Mouse (Mus musculus) kidney, embryonic 15.5 days (tissue): ENCODE results near the gene Vezt. TPM values are rescaled to one million over a fixed set of nuclear protein-coding genes. Genes with fewer than 3 reads are reported as not detected.

ENCODE experiments used
- ATAC-seq: fragments of 200-750 bp; cut with Nextera tagmentation; replicated peaks from 2 replicates; pipeline ENCODE4 v1.8.0; 2017; ENCODE audit warnings: moderate TSS enrichment; ENCODE audit not compliant: low FRiP score
- H3K27ac ChIP-seq: fragments of 300-500 bp; sonication (generic); 2 replicates; pipeline ENCODE4 v1.5.1; 2015; ENCODE audit warnings: mild to moderate bottlenecking, inconsistent platforms
- H3K27me3 ChIP-seq: fragments of 300-500 bp; sonication (generic); 2 replicates; pipeline ENCODE4 v1.6.1; 2015; ENCODE audit warnings: inconsistent platforms
- H3K36me3 ChIP-seq: fragments of 300-500 bp; sonication (generic); 2 replicates; pipeline ENCODE4 v1.6.1; 2015; ENCODE audit warnings: inconsistent platforms
- H3K4me1 ChIP-seq: fragments of 300-500 bp; sonication (generic); 2 replicates; pipeline ENCODE4 v1.6.1; 2015; ENCODE audit warnings: inconsistent platforms
- H3K4me2 ChIP-seq: fragments of 300-500 bp; sonication (generic); 2 replicates; pipeline ENCODE4 v1.6.1; 2015; ENCODE audit warnings: moderate library complexity, mild to moderate bottlenecking, inconsistent platforms
- H3K4me3 ChIP-seq: fragments of 300-500 bp; sonication (generic); replicated peaks from 2 replicates; pipeline ENCODE4 v1.5.1; 2015; ENCODE audit warnings: mild to moderate bottlenecking, inconsistent platforms
- H3K9ac ChIP-seq: fragments of 300-500 bp; sonication (generic); 2 replicates; pipeline ENCODE4 v1.6.1; 2015; ENCODE audit warnings: mild to moderate bottlenecking, inconsistent platforms
- H3K9me3 ChIP-seq: fragments of 300-500 bp; sonication (generic); replicated peaks from 2 replicates; pipeline ENCODE4 v1.6.1; 2016; ENCODE audit warnings: inconsistent platforms
- WGBS: fragments of 180-500 bp; shearing (Covaris S2); methylation state at CpG from one replicate; pipeline ENCODE4 v1.1.7; 2015; ENCODE audit warnings: mixed read lengths; 5-methylcytosine and 5-hydroxymethylcytosine counted together
- polyA plus RNA-seq: library from polyadenylated mRNA; unstranded; fragments of >200 nt; fragmentation: Nextera tagmentation; extraction: Ambion mirVana; gene quantifications from 2 replicates; pipeline ENCODE4 v1.2.1, GENCODE M21; 2015

Gene Vezt
- polyA plus RNA-seq, 1 experiment from 2014 or later, result 23.6 TPM

DNA sequence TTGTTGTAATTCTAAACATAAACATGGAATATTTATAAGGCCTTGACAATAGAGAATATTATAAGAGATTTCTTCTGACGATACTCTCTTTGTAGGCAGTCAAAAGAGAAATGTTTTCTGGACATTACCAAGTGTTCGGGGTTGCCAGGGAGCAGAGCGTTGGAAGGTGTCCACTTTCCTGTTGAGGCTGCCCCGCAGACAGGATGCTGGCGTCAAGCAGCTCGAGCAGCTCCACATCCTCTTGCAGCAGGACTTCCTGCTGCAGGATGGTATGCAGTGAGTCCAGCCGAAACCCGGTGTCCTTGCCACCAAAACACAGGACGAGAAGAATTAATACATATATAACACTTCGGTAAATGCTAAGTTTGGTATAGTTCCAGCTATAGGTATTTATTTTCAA lies 35.4 kb downstream of the Vezt start:
- H3K27ac ChIP-seq, result no peak overlapping the region
- H3K27me3 ChIP-seq, result no peaks in the 10 kb centered on the region
- H3K4me1 ChIP-seq, result no peaks in the 10 kb centered on the region
- WGBS, result 84% methylated on average over 10 of the region's 10 CpGs
- peaks cover 76% of the 10 kb centered on the region for H3K36me3 ChIP-seq
- H3K9me3 ChIP-seq, result peaks cover 4% of the 10 kb centered on the region; the same call in 1 of the 2 replicates
- H3K9ac ChIP-seq, result no peak overlapping the region
- no peak overlapping the region for H3K4me2 ChIP-seq
- no peak overlapping the region for H3K4me3 ChIP-seq
- no peak for ATAC-seq

DNA sequence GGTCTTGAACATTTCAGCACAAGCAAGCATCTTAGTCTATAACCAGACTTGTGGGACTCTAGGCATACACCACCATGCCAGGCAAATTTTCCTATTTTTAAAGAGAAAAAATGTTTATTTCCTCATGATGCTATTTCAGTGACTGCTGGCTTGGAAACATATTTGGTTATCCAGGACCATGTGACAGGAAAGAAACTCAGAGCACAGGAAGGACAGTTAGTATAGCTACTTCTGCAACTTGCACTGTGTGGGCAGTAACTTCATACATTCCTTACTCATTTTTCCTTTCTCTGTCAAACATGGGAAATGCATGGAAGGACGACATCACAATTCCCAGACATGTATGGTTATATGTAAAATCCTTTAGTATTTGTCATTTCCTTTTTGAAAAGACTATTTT lies 36.3 kb downstream of the Vezt start:
- peaks cover 85% of the 10 kb centered on the region for H3K36me3 ChIP-seq
- WGBS, result 89% methylated on average over 1 of the region's 1 CpGs
- no peak overlapping the region for H3K9ac ChIP-seq
- peak overlapping the region; percentile 37; the same call in 1 of the 2 replicates for H3K27ac ChIP-seq
- H3K4me3 ChIP-seq, result no peak overlapping the region
- no peaks in the 10 kb centered on the region for H3K4me1 ChIP-seq
- H3K27me3 ChIP-seq, result no peaks in the 10 kb centered on the region
- H3K9me3 ChIP-seq, result peaks cover 4% of the 10 kb centered on the region; the same call in 1 of the 2 replicates
- no peak for ATAC-seq
- H3K4me2 ChIP-seq, result no peak overlapping the region

DNA sequence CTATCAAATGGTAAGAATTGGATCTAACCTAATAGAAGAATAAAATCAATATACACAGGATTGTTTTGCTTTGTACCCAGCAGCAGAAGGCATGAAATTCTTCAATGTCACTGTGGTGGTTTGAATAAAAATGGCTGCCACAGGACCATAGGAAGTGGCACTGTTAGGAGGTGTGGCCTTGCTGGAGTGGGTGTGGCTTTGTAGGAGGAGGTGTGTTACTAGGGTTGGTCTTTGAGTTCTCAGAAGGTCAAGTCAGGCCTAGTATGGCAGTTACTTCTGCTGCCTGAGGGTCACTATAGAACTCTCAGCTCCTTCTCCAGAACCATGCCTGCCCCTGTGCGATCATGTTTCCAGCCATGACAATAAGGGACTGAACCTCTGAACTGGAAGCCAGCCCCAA lies 40.5 kb downstream of the Vezt start:
- no peaks in the 10 kb centered on the region for H3K4me1 ChIP-seq
- H3K9me3 ChIP-seq, result no peaks in the 10 kb centered on the region
- H3K36me3 ChIP-seq, result peaks cover 86% of the 10 kb centered on the region
- no peak overlapping the region for H3K27ac ChIP-seq
- no peaks in the 10 kb centered on the region for H3K27me3 ChIP-seq
- 96% methylated on average over 1 of the region's 1 CpGs for WGBS
- ATAC-seq, result no peak
- no peak overlapping the region for H3K9ac ChIP-seq
- no peak overlapping the region for H3K4me2 ChIP-seq
- H3K4me3 ChIP-seq, result no peak overlapping the region

DNA sequence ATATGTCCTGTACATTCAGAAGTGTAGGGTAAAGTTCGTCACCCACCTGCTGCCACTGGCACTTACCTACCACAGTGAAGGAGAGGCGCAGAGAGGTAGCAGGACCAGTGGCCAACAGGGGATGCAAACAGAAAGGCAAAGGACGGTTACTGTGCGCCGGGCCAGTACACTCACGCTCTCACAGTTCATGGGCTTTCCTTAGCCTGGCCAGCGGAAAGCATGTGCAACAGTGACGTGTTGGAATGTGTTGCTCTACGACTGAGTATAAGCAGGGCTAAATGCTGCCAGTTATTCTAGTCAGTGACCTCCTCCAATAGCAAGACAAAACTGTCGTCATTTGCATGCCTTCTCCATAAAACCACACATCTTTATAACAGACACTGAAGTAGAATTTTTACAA lies 41.5 kb downstream of the Vezt start:
- no peak overlapping the region for H3K4me3 ChIP-seq
- ATAC-seq, result no peak
- no peak overlapping the region for H3K27ac ChIP-seq
- H3K4me2 ChIP-seq, result no peak overlapping the region
- 95% methylated on average over 10 of the region's 10 CpGs for WGBS
- peaks cover 85% of the 10 kb centered on the region for H3K36me3 ChIP-seq
- H3K4me1 ChIP-seq, result no peaks in the 10 kb centered on the region
- H3K9me3 ChIP-seq, result no peaks in the 10 kb centered on the region
- no peaks in the 10 kb centered on the region for H3K27me3 ChIP-seq
- H3K9ac ChIP-seq, result no peak overlapping the region

DNA sequence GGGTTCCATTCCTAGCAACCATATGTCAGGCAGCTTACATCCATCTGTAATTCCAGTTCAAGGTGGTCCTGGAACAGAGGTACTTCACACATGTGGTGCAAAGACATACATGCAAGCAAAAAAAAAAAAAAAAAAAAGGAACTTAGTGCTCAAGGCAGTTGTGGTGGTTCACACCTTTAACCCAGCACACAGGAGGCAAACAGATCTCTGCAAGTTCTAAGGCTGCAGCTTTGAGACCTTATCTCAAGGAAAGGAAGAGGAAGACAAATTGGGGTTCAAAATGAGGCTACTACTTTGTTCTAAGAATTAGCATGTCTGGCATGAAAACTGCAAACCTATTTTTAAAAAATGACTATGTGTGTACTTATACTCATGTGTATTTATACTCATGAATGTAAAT lies 50.3 kb downstream of the Vezt start:
- Histone ChIP-seq H3K36me3 (peaks cover 62% of the 10 kb centered on the region), H3K27me3 (no peaks in the 10 kb centered on the region), H3K27ac (no peak overlapping the region), H3K9me3 (no peaks in the 10 kb centered on the region), H3K9ac (no peak overlapping the region), H3K4me1 (no peaks in the 10 kb centered on the region), H3K4me3 (no peak overlapping the region), H3K4me2 (no peak overlapping the region)
- ATAC-seq, result no peak

DNA sequence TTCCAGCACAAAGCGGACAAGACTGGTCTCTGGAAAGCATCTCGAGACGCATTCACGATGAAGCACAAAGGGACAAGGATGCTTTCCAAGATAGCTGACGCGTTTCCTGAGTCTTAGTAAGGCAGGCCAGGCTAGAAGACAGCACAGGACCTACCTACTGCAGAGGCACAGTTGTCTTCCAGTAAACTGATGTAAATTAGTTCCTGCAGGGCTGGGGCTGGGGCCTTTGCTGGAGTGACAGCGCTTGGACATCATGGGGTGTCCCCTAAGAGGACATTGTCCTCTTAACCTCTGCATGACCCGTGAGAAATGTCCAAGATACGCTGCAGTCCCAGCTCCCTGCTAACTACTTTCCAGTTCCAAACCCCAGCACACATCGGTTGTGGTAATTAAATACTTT lies 66.3 kb downstream of the Vezt start:
- H3K9me3 ChIP-seq, result no peaks in the 10 kb centered on the region
- 0 out of 2 replicates have a peak overlapping the region, but pooled peaks have one; percentile 46 for H3K27ac ChIP-seq
- no peak overlapping the region for H3K9ac ChIP-seq
- peaks cover 56% of the 10 kb centered on the region for H3K36me3 ChIP-seq
- no peak overlapping the region for H3K4me2 ChIP-seq
- no peak overlapping the region for H3K4me3 ChIP-seq
- no peak for ATAC-seq
- H3K4me1 ChIP-seq, result no peaks in the 10 kb centered on the region
- no peaks in the 10 kb centered on the region for H3K27me3 ChIP-seq
- 65% methylated on average over 10 of the region's 10 CpGs for WGBS

DNA sequence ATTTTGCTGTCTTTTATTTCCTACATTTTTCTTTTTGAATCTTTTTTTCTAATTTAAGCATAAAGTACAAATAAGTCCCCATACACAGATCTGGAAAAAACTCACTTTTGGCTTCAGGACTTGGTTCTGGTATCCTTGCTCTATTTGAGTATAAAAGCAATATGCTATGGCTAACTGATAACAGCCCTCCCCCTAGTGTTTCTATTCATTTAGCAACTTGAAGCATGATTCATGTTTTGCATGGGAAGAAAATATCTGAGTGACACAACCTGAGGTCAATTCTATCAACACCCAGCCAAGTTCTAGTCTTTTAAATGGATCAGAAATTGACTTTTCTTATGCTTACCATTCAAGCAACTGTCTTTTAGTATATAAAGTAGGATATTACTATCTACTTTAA lies 68.1 kb downstream of the Vezt start:
- Histone ChIP-seq H3K9me3 (no peaks in the 10 kb centered on the region), H3K4me3 (no peak overlapping the region), H3K27ac (no peak overlapping the region), H3K4me1 (no peaks in the 10 kb centered on the region), H3K4me2 (no peak overlapping the region), H3K27me3 (no peaks in the 10 kb centered on the region), H3K9ac (no peak overlapping the region), H3K36me3 (peaks cover 43% of the 10 kb centered on the region)
- ATAC-seq, result no peak

DNA sequence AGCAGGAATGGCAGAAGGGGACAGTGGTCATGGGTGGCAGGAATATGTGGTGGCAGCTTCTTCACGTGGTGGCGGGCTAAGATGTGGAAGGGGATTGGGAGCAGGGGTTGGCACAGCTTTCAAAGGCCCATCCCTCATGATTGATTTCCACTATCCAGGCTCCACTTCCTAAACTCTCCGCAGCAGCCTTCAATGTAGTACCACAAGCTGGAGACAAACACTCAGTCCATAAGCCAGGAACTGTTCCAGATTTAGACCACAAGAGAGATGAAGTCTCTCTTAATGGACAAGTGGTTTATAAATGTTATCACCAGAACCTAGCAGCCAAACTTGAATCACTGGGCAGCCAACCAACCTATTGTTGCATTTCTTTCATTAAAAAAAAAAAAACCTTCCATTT lies 81.6 kb downstream of the Vezt start:
- 73% methylated on average over 3 of the region's 3 CpGs for WGBS
- Histone ChIP-seq H3K9me3 (no peaks in the 10 kb centered on the region), H3K4me1 (no peaks in the 10 kb centered on the region), H3K4me2 (no peak overlapping the region), H3K27ac (no peak overlapping the region), H3K9ac (no peak overlapping the region), H3K36me3 (no peaks in the 10 kb centered on the region), H3K4me3 (no peak overlapping the region), H3K27me3 (no peaks in the 10 kb centered on the region)
- no peak for ATAC-seq

DNA sequence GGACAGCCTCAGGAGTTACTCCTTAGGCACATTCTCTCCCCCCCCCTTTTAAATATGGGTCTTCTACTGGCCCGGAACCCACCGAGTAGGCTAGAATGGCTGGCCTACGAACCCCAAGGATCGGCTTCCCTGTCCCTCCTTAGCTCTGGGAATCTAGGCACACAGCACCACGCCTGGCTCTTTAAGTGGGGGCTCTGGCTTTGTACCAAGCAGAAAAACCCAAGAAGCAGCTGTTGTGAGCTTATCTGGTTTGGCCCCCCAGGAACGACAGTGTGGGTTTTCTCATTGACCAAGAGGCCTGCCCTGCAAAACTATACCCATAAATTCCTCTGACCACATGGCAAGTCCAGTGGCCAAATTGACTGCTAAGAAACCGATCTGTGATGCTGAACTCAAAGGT lies 82.1 kb downstream of the Vezt start:
- H3K36me3 ChIP-seq, result no peaks in the 10 kb centered on the region
- H3K4me3 ChIP-seq, result no peak overlapping the region
- H3K9ac ChIP-seq, result no peak overlapping the region
- no peak for ATAC-seq
- H3K4me2 ChIP-seq, result no peak overlapping the region
- H3K27me3 ChIP-seq, result no peaks in the 10 kb centered on the region
- H3K4me1 ChIP-seq, result no peaks in the 10 kb centered on the region
- H3K27ac ChIP-seq, result no peak overlapping the region
- 72% methylated on average over 7 of the region's 7 CpGs for WGBS
- H3K9me3 ChIP-seq, result no peaks in the 10 kb centered on the region

DNA sequence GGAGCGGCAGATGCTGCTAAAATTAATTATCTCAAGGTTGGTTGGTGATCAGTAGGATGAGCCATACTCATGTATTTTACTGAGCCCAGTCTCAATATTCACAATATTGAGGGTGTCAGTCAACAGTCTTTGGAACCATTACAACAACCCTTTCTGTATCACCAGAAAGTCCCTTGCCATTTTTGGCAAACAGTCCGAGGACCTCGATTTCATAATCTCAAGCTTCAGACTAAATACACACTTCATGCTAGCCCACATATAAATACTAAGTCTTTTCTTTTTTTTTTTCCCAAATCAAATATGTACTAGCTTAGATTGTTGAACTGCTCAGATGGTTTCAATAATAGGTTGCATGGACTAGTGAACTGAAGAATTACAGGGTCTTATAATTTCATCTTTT lies 84.6 kb downstream of the Vezt start:
- Histone ChIP-seq H3K9me3 (no peaks in the 10 kb centered on the region), H3K4me2 (no peak overlapping the region), H3K4me1 (peaks cover under 1% of the 10 kb centered on the region), H3K36me3 (no peaks in the 10 kb centered on the region), H3K4me3 (no peak overlapping the region), H3K27me3 (no peaks in the 10 kb centered on the region), H3K27ac (no peak overlapping the region), H3K9ac (no peak overlapping the region)
- ATAC-seq, result no peak
- 91% methylated on average over 3 of the region's 3 CpGs for WGBS

DNA sequence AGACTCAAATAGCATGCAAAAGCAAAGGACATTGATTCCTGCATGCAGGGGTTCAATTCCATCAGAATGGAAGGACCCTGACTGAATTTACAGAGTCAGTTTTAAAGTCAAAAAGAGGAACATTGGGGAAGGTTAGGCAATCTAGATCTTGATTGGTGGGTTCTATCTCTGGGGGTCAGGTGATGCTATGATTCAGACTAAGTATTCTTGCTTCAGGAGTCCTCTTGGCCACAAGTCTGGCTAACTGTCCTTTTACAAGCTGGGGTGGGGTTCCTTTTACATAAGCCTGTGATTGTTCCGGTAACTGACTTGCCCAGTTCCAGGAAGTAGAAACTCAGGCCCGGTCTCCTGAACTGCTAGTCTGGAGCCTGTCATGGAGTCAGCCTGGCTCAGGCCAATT lies 85.7 kb downstream of the Vezt start:
- H3K4me3 ChIP-seq, result no peak overlapping the region
- H3K9me3 ChIP-seq, result no peaks in the 10 kb centered on the region
- no peak overlapping the region for H3K27ac ChIP-seq
- no peak for ATAC-seq
- no peak overlapping the region for H3K4me2 ChIP-seq
- H3K4me1 ChIP-seq, result peaks cover 9% of the 10 kb centered on the region
- no peak overlapping the region for H3K9ac ChIP-seq
- no peaks in the 10 kb centered on the region for H3K27me3 ChIP-seq
- whole genome bisulfite sequencing, result 95% methylated on average over 2 of the region's 2 CpGs
- H3K36me3 ChIP-seq, result no peaks in the 10 kb centered on the region

DNA sequence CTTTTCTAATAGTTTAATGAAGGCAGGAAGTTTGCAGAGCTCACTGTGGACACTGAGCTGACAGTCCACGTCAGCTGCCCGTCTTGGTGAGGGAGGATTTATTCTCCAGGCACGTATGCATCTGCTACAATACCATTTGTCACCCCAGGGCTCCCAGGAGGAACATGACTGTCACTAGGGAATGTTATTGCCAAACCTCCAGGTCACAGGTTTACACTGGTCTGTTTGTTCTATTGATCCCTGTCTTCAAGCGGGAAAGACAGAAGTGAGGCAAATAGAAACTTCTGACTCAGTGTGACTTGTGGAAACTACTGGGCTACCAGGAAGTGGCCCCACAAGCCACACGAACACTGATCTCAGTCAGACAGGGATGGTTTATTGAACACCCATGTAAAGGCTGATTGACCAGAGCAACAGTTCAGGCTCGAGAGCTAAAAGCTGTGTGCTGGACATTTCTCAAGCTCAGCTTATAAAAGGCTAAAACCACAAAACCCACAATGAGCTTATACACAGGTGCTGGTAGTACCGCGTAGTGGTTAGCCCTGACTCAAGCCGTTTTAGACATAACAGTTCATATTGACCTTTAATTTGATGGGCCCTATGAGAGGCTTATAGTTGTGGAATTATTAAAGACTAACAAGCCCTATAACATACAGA lies 89.6 kb downstream of the Vezt start:
- Histone ChIP-seq H3K4me1 (peaks cover 16% of the 10 kb centered on the region), H3K9ac (no peak overlapping the region), H3K9me3 (no peaks in the 10 kb centered on the region), H3K4me2 (no peak overlapping the region), H3K4me3 (no peak overlapping the region), H3K27ac (no peak overlapping the region), H3K27me3 (no peaks in the 10 kb centered on the region), H3K36me3 (no peaks in the 10 kb centered on the region)
- 55% methylated on average over 9 of the region's 9 CpGs for WGBS
- ATAC-seq, result no peak

DNA sequence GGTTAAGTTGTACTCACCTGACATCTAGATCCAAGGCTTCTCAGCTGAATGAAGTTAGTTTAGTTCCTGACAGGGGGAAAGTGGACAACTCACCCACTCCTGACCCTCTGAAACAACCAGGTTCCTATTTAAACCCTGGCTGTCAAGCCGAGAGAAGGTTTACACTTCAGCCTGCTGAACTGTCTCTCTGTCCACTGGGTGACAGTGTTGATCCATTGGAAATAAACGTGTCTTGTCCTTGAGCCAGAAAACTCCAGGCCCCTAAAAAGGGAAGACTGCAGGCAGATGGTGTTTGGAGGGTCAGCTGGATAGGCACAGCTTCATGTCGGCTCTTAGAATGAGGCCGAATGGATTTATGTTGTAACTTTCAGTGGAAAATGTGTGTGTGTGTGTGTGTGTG lies 90.3 kb downstream of the Vezt start:
- no peak overlapping the region for H3K4me2 ChIP-seq
- peaks cover 16% of the 10 kb centered on the region for H3K4me1 ChIP-seq
- no peak overlapping the region for H3K9ac ChIP-seq
- no peaks in the 10 kb centered on the region for H3K27me3 ChIP-seq
- H3K27ac ChIP-seq, result no peak overlapping the region
- H3K9me3 ChIP-seq, result no peaks in the 10 kb centered on the region
- no peak overlapping the region for H3K4me3 ChIP-seq
- 0 out of 2 replicates have a peak, but pooled peaks have one; percentile 40 for ATAC-seq
- no peaks in the 10 kb centered on the region for H3K36me3 ChIP-seq
- WGBS, result 12% methylated on average over 4 of the region's 4 CpGs
